Mouse (Mus musculus): ENCODE results near the gene Eid2.

The Eid2 gene

DNA sequence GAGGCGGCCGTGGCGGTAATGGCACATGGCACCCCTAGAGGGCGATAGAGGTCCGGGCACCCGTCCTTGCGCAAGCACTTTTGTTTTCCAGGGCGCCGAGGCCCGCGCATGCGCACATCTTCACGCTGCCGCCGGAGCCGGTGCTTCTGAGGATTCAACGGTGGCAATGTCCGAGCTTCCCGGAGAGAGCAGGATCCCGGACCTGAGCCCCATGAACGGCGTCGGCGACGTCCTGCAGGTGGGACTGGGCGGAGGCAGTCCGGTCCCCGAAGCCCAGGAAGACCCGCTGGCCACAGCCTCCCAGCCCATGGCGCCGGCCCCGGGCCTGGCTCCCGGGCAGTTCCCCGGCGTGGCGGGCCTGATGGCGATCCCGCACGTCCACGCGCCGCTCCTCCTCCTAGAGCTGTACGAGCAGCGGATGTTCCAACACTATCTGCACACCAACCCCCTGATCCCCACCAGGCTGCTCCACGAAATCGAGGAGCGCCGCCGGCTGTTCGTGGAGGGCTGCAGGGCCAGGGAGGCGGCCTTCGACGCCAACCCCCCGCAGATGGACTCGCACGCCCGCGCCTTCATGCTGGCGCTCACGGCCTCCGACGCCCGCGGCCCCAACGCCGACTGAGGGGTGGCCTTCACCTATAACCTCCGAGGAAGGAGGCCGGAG lies 10.1 kb downstream of the Eid2 start, which contains the start of gene Eid2b:
Gene Eid2b (plus strand): TSS at position 125 of the 664 bp plus-strand sequence.
- ChIA-PET POLR2A (interaction anchor here in 2 of 4 experiments (0.6 to 3.6 kb wide), 15 partner anchors 9 to 115 kb away, joined by 3 to 13 read pairs (median 3); partner anchors contain the start of genes Selenov (in 2 of the 2), Dll3 (in 1 of the 2), Eid2 (in 1 of the 2) and Fbl (in 1 of the 2)), CTCF (interaction anchor here in 3 of 4 experiments (0.5 to 4.1 kb wide), 12 partner anchors 8 to 634 kb away, joined by 3 to 17 read pairs (median 3); partner anchors contain the start of genes Dll3 (in 1 of the 3), Eid2 (in 1 of the 3), Gmfg (in 1 of the 3) and Med29 (in 1 of the 3))

DNA sequence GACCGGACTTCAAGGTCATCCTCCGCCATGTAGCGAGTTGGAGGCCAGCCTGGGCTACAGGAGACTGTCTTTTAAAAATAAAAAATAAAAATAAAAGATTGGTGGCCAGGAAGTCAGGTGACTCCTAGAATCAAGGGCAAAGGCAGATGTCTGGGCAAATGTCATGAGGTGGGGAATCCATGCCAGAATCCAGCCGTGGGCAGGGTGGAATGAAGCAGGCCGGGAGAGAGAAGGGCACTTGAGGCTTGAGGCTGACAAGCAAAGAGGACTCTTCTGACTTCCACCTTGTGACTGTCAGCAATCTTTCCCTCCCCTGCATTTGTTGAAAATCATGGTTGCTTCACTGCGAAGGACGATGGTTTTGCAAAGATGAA lies 10.6 kb downstream of the Eid2 start:
- CTCF ChIA-PET = interaction anchor here in 3 of 4 experiments (0.5 to 4.1 kb wide), 9 partner anchors 9 to 635 kb away, joined by 3 to 17 read pairs (median 3); partner anchors contain the start of genes Eid2 (in 1 of the 3), Gmfg (in 1 of the 3) and Selenov (in 1 of the 3)
- POLR2A ChIA-PET = interaction anchor here in 2 of 4 experiments (0.6 to 3.1 kb wide), 9 partner anchors 8 to 106 kb away, joined by 3 to 11 read pairs (median 3); partner anchors contain the start of genes Selenov (in 2 of the 2), Dll3 (in 1 of the 2) and Supt5 (in 1 of the 2)

DNA sequence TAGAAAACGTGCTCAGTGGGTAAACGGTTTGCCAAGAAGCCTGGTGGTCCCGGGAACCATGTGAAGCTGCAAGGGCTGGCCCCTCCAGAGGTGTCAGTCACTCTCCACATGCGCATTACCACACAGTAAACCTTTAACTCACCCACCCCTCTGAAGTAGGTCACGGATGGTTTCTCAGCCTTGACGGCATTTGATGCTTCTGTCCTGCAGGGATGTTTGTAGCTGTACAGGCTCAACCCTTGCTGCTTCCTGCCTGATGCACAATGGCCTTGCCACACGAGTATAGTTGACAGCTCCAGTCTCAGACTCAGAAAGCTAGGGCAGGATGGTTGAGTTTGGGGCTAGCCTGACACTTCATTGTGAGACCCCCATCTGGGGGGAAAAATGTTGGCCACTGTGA lies 12.9 kb downstream of the Eid2 start:
- ChIA-PET POLR2A (interaction anchor here in 2 of 4 experiments (0.7 to 1.6 kb wide), 4 partner anchors 9 to 673 kb away, joined by 3 to 5 read pairs (median 4); partner anchors contain the start of gene Selenov (in 1 of the 2)), CTCF (interaction anchor here in 2 of 4 experiments (0.6 to 1.1 kb wide), 2 partner anchors 10 to 98 kb away, joined by 3 read pairs; partner anchors contain the start of gene Selenov (in 1 of the 2))

DNA sequence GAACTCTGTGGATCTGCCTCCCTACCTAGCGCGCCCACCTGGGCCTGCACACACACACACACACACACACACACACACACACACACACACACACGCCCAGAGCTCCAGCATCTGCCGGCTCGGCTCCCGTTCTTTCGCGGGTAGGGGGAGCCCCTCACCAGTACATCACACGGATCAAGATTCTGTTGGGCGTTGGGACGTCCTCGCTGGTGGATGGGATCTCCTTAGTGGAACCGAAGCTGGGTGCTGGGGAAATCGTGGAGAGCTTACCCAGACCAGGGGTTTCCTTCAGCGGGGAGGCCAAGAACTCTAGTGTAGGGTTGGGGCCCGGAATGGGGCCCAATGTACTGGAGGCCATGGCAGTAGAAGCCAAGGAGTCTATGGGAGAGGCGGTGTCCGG lies 22.5 kb downstream of the Eid2 start:
- CTCF ChIA-PET = interaction anchor here in 3 of 4 experiments (0.9 to 2.9 kb wide), 16 partner anchors 9 to 506 kb away, joined by 3 to 17 read pairs (median 7); partner anchors contain the start of genes Dll3 (in 2 of the 3), Eid2b (in 1 of the 3), Gmfg (in 1 of the 3) and Med29 (in 1 of the 3)
- POLR2A ChIA-PET = interaction anchor here in 3 of 4 experiments (0.6 to 3.9 kb wide), 41 partner anchors 8 to 1902 kb away, joined by 3 to 22 read pairs (median 5); partner anchors contain the start of genes Med29 (in 3 of the 3), Dll3 (in 2 of the 3), Eid2b (in 2 of the 3) and Paf1 (in 2 of the 3)

DNA sequence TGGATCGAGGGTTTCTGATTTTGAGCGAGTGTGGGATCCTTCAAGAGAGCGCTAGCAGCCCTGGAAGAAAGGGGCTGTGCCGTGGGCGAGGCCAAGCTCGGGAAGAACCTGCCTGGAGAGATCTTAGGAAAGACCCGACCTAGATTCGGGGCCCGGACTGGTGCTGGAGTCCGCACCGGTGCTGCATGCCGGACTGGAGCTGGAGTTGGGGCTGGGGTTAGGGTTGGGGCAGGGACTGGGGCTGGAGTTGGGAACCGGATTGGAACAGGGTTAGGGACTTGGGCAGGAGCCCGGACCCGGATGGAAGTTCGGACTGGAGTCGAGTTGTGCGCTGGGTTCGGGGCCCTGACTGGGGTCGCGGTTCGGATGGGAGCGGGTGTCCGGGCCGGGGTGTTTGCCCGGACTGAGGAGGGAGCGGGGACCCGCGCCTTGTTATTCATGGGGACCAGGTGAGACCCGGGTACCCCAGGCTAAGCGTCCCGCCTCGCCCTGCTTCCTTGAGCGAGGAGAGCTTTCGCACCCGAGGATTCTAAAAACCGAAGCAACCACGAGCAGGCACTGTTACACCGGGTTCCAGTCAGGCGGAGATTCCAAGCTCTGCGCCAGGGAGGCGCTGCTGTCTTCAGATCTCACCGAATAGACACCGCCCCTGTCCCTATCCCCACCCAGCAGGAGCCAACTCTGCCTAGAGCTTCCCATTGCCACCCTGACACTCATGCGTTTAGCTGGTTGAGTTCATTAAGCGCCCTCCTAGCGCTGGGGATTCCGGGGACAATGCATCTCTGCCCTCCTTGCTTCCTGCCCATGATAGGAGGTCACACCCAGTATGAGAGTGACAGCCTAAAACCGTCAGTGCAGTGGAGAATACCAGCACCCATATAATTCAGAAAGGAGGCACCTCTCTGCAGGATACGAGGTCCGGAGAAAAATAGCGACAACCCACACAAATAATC lies 23.2 kb downstream of the Eid2 start, which contains the start of gene Selenov:
Gene Selenov (minus strand): TSS at position 549 of the 953 bp plus-strand sequence.
- POLR2A ChIA-PET = interaction anchor here (0.6 to 3.9 kb wide), 53 partner anchors 8 to 1901 kb away, joined by 3 to 22 read pairs (median 5); partner anchors contain the start of genes Eid2 (in 3 of the 4), Med29 (in 3 of the 4), Rps16 (in 3 of the 4) and Dll3 (in 2 of the 4)
- CTCF ChIA-PET = interaction anchor here in 3 of 4 experiments (0.5 to 2.9 kb wide), 33 partner anchors 8 to 516 kb away, joined by 3 to 17 read pairs (median 4); partner anchors contain the start of genes Dll3 (in 2 of the 3), Eid2b (in 1 of the 3), Gmfg (in 1 of the 3) and Med29 (in 1 of the 3)

DNA sequence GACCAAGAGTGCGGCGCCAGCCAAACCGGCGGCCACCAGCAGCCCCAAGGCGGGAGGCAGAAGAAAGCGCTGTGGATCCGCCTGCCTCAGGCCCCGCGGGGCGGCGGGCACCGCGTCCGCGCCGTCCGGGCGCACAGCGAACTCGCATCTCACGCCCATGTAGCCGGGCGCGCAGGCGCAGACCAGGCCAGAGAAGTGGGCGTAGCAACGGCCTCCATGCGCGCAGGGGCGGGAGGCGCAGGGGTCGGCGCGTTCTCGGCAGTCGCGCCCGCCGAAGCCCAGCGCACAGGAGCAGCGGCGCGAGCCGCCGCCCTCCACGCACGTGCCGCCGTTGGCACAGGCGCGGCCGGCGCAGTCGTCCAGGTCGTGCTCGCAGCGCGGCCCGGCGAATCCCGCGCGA lies 26.8 kb downstream of the Eid2 start:
- ChIA-PET POLR2A (interaction anchor here in 2 of 4 experiments (0.7 to 1.6 kb wide), 4 partner anchors 28 to 56 kb away, joined by 3 to 7 read pairs (median 4); partner anchors contain the start of genes Rps16 (in 2 of the 2) and Supt5 (in 1 of the 2)), CTCF (interaction anchor here in 1 of 4 experiments (0.7 kb wide), 1 partner anchor 353 kb away, joined by 5 read pairs; no protein-coding TSS in a partner anchor)

DNA sequence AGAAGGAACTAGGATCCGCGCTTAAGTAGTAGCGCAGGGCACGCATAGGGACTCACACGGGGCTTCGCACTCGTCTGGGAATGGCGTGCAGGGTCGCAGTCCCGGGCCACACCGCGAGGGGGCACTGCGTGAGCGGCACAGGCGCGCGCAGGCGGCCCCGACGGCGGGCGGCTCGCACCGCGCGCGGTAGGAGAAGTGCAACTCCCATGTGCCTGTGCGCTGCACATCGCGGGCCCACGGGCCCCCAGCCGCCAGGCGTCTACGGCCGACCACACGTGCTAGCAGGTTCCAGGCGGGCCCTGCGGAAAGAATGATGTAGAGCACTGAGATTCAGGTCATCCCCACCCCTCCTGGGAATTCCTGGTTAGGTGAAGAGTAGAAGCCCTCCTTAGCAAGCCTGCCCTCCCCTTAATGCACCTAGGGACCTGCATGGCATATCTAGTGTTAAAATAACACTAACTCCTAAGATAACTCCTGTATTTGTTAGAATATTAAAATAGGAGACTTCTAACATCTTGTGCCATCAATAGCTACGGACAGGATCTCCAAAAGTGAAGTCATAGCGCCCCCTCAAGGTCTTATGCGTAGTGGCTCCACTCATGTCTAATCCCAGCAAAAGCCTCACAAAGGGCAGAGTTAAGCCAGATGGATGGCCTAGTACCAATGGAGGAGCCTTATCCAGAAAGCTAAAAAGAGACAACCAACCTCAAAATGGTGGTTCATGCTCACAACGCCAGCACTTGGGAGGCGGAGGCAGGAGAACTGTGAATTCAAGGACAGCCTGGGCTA lies 31.4 kb downstream of the Eid2 start:
- POLR2A ChIA-PET = interaction anchor here in 3 of 4 experiments (0.6 to 3.8 kb wide), 21 partner anchors 8 to 316 kb away, joined by 3 to 29 read pairs (median 3); partner anchors contain the start of genes Selenov (in 3 of the 3), Rps16 (in 2 of the 3), Supt5 (in 2 of the 3) and Dyrk1b (in 1 of the 3)
- CTCF ChIA-PET = interaction anchor here (0.5 to 1.9 kb wide), 39 partner anchors 8 to 791 kb away, joined by 3 to 14 read pairs (median 3); partner anchors contain the start of genes Selenov (in 2 of the 4), Supt5 (in 2 of the 4), Dyrk1b (in 1 of the 4) and Eid2 (in 1 of the 4)

DNA sequence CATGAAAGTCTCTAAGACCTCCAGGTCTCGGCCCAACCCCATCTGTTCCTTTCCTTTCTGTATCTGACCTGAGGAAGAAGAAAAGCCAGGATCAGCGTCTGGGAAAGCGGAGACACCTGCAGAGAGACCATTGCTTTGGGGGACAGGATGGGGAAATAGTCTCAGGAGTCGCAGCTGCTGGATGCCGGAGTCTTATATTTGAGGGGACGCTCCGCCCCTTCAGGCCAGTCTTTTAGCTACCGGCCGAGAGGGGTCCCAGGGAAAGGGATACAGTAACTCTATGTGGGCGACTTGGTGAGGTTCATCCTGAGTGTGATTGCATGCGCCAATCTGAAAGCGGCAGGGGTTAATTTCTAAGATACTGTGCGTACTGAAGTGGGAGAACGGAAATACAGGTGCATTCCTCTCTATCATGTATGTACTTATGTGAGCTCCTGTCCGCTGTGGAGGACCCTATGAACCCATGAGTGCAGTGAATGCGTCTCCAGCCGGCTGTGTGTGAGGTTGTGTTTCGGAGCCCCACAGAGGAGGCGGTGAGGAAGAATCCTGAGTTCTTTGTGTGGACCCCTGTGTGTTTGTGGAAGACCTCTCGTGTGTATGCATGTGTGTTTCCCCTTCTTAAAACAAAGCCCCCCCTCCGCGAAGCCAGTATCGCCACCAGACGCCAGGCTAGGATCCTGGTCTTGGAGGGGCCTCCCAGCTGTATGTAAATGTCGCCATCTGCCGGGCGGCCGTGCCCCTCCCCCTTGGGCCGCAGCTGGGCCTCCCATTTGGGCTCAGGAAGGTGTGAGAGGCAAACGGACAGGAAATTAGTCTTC lies 34.1 kb downstream of the Eid2 start, which contains the start of gene Dll3:
Gene Dll3 (minus strand): TSS at position 623 of the 818 bp plus-strand sequence.
- CTCF ChIA-PET = interaction anchor here in 3 of 4 experiments (0.6 to 3.4 kb wide), 16 partner anchors 11 to 409 kb away, joined by 3 to 17 read pairs (median 3); partner anchors contain the start of genes Selenov (in 2 of the 3), Eid2 (in 1 of the 3) and Supt5 (in 1 of the 3)
- POLR2A ChIA-PET = interaction anchor here in 3 of 4 experiments (0.6 to 5.1 kb wide), 39 partner anchors 9 to 944 kb away, joined by 3 to 29 read pairs (median 4); partner anchors contain the start of genes Rps16 (in 3 of the 3), Supt5 (in 3 of the 3), Eid2 (in 2 of the 3) and Med29 (in 2 of the 3)

DNA sequence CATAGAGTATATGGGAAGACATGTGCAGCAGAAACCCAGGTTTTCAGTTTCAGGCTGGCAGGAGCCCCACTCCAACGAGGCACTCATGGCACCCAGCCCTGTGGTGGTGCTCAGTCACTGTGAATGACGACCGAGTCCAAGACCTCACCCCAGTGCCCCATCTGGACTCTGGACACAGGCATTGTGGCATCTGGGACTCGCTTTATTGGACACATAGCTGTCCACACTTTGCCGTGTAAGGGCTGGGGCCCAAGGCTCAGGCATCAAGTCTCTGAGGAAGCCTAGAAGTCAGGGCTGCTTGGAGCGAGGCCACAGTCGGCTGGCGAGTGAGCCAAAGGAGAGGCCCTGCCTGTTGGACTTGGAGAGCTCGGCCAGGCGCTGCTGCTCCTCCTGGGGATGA lies 38.0 kb downstream of the Eid2 start:
- ChIA-PET POLR2A (interaction anchor here in 2 of 4 experiments (0.5 to 1.7 kb wide), 6 partner anchors 9 to 45 kb away, joined by 3 to 5 read pairs (median 3); partner anchors contain the start of genes Rps16 (in 1 of the 2) and Supt5 (in 1 of the 2)), CTCF (interaction anchor here in 1 of 4 experiments (0.9 kb wide), 1 partner anchor 18 kb away, joined by 3 read pairs; no protein-coding TSS in a partner anchor)

DNA sequence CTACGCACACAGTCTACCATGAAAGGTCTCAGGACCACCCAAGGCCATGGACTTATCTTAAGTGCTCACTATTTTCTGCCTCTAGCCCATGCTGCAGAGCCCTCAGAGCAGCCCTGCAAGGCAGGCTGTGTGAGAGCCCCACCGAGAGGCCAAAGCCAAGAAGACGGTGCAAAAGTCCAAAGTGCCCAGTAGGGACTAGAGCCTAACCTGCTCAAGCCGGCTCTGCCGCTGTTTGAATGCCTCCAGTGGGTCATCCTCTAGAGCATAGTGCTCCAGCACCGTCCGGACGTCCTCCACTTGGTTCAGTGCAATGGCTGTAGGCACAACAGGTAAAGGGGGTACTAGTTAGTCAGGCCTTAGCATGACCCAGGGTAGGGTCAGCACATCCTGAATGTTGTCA lies 38.5 kb downstream of the Eid2 start:
- CTCF ChIA-PET = no interaction called here
- POLR2A ChIA-PET = interaction anchor here in 2 of 4 experiments (0.5 to 1.7 kb wide), 5 partner anchors 10 to 44 kb away, joined by 3 to 5 read pairs (median 3); partner anchors contain the start of gene Rps16 (in 1 of the 2)

DNA sequence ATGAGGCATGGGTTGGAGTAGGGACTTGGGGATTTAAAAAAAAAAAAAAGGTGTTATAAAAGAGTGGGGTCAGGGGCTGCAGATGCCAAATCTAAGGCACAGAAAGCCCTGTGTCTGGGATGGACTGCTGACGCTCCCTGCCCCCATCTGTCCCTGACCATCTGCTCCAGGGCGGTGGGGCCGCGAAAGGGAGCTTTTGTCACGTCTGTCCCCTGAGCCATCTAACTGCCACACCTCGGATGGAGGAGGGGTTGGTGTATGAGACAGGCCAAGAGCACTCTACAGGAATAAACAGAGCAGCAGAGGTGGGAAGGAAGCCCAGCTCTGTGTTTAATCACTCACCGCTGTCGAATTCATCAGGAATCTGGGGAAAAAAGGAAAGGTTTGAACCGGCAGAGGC lies 42.1 kb downstream of the Eid2 start:
- ChIA-PET POLR2A (interaction anchor here in 2 of 4 experiments (0.5 to 2.2 kb wide), 9 partner anchors 8 to 127 kb away, joined by 3 to 11 read pairs (median 3); partner anchors contain the start of genes Dll3 (in 1 of the 2), Gmfg (in 1 of the 2) and Rps16 (in 1 of the 2)), CTCF (no interaction called here)

DNA sequence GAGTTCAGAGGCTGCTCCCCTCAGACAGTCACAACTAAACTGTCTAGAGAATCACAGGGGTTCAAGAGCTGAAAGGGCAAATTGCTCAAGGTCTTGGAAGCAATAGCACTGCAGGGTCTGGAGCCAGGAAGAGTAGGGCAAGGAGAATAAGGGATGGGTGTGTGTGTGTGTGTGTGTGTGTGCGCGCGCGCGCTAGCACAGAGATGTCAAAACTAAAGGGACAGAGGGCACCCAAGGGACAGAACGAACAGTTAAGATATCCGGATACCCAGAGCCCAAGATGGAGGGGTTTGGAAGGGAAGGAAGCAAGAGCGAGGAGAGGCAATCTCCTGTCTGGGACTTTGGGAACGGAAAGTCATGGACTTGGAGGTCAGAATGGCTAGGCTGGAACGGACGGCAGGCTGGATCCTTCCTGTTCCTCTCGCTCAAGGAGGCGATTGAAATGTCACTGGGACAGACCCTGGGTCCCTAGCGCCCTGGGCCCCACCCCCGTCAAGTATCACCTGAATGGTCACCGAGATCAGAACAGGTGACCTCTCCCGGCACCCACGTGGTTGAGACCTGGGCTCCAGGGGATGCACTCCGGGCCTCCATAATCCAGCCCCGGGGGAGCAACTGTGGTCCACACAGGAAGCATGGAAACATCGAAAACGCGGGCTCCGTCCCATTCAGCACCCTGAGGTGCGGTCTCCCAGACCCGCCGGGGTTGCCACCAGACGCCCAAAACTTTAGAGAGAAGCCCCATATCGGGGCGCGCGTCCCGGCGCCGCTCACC lies 43.7 kb downstream of the Eid2 start:
- ChIA-PET CTCF (interaction anchor here in 2 of 4 experiments (0.6 to 0.8 kb wide), 3 partner anchors 23 to 485 kb away, joined by 3 to 10 read pairs (median 5); no protein-coding TSS in a partner anchor), POLR2A (interaction anchor here in 2 of 4 experiments (1.0 to 5.3 kb wide), 5 partner anchors 26 to 64 kb away, joined by 3 to 36 read pairs (median 5); partner anchors contain the start of genes Rps16 (in 1 of the 2) and Supt5 (in 1 of the 2))

DNA sequence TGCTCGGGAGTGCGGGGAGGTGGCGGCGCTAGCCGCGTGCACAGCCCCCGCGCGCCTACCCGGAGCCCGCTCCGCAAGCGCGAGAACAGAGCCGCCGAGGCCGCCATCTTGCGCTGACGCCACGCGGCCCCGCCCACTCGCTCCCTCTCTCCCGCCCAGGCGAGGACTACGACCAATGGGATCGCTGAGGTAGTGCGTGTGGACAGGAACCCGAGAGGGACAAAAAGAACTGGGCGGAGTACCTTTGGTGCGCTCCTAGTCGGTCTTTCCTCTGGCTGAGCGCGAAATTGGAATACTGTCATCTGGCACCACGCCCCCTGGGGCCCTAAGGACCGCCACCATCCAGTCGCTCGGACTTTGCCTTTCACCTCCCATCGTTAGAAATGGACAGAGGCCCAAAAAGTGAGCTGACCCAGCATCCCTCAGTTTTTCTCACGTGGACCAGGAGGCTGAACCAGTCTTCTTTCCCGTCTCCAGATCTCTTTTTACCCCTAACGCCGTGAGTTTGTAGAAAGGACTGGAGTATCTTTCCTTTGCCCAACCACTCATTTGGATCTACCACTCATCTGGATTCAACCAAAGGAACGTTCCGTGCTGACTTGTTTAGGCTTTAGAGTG lies 44.4 kb downstream of the Eid2 start, which contains the start of gene Timm50:
Gene Timm50 (minus strand): TSS at position 147 of the 618 bp plus-strand sequence.
- POLR2A ChIA-PET = interaction anchor here in 2 of 4 experiments (0.7 to 5.3 kb wide), 10 partner anchors 9 to 40 kb away, joined by 3 to 36 read pairs (median 4); partner anchors contain the start of genes Rps16 (in 2 of the 2), Selenov (in 2 of the 2), Dll3 (in 1 of the 2) and Supt5 (in 1 of the 2)
- CTCF ChIA-PET = no interaction called here
